Mouse (Mus musculus): ENCODE results near the gene Foxo6.

The Foxo6 gene

GRCm38 (mm10) chr4:120284187-120284586 lies 3.0 kb downstream of the Foxo6 start:
- DNase-seq (ENCODE audit: low spot score in 2 of 2) = no peak

- DNase-seq (ENCODE audit: low spot score in 2 of 2) = peak in 1 of 2 experiments; percentile 44
Measured at GRCm38 (mm10) chr4:120283141-120283540, 4.0 kb downstream of the Foxo6 start.

GRCm38 (mm10) chr4:120282568-120283091 lies 4.5 kb downstream of the Foxo6 start:
- DNase-seq (ENCODE audit: low spot score in 2 of 2) = peak; percentile 67 to 68

- DNase-seq (ENCODE audit: low spot score in 2 of 2) = no peak
Measured at GRCm38 (mm10) chr4:120281011-120281410, 6.1 kb downstream of the Foxo6 start.

GRCm38 (mm10) chr4:120280432-120280831 lies 6.7 kb downstream of the Foxo6 start:
- no peak for DNase-seq (ENCODE audit: low spot score in 2 of 2)

GRCm38 (mm10) chr4:120277255-120277928 lies 9.8 kb downstream of the Foxo6 start:
- DNase-seq (ENCODE audit: low spot score in 2 of 2) = no peak

DNA sequence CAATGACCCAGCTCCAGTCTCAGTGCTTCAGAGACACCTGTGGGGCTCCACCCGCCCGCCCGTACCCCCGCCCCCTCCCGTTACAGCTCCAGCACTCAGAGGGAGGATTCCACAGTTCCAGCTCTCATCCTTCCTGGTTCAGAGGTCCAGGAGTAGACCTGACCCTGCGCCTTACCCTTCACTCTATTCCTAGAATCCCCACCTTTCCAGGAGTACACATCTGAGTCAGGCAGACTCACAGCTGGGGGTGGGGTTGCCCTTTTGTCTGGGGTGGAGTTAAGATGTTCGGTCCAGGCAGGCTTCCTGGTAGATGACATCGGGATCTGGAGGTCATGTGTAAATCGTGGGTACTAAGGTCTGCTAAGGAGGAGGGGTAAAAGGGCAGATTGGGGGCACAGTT lies 11.7 kb downstream of the Foxo6 start:
- DNase-seq (ENCODE audit: low spot score in 2 of 2) = no peak

- no peak for DNase-seq (ENCODE audit: low spot score in 2 of 2)
Measured at GRCm38 (mm10) chr4:120273594-120273993, 13.6 kb downstream of the Foxo6 start.

- DNase-seq (ENCODE audit: low spot score in 2 of 2) = peak in 1 of 2 experiments; percentile 49
Measured at GRCm38 (mm10) chr4:120271886-120272580, 15.1 kb downstream of the Foxo6 start.

DNA sequence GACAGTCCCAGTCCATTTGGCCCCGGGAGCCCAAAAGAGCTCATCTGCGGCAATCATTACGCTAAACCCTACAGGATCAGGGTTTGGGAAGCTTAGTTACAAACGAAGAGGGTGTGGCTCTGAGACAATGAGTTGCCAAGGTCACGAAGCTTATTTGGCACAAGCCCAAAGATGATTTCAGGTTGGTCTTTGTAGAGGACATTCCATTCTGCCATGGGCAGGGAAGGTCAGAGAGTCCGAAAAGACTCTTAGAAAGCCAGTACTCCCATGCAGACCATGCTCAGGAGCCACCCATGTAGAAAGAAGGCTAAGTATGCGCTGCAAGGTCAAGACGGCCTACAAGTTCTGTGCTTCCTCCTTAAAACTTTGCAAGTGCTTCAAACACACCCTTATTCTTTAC lies 15.9 kb downstream of the Foxo6 start:
- no peak for DNase-seq (ENCODE audit: low spot score in 2 of 2)

- no peak for DNase-seq (ENCODE audit: low spot score in 2 of 2)
Measured at GRCm38 (mm10) chr4:120270937-120271199, 16.3 kb downstream of the Foxo6 start.

DNA sequence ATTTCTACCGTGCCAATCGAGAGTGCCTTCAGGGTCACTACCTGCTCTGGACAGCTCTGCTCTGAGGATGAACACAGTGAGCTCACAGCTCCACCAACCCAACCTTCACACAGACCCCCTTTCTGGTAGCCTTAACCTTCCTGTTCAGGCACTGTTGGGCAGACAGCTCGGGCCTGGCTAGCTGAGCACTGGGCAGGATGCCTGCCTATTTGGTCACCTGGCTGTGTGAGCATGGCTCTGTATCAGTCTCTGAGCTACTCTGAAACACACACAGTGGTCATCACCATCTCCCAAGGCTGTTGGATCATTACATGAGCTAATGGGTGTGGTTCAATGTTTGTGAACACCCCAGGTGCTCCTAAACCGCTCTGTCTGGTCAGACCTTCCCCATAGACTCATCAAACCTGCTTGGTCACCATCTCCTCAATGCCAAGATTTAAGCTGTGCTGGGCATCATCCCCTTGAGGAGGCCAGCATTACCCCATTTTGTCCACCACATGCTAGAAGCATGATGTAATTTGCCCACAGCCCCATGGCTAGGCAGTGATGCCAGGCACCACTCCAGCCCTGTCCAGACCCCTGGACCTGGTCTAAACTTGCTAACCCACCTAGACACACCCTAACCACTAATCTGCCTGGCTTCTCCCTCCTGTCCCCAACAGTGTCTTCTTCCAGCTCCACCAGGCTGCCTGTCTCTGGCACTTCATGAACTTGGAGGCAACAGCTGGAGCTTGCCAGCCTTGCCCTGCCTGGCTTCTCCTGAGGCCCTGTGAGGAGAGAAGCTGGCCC lies 16.8 kb downstream of the Foxo6 start:
- no peak for DNase-seq (ENCODE audit: low spot score in 2 of 2)

- no peak for DNase-seq (ENCODE audit: low spot score in 2 of 2)
Measured at GRCm38 (mm10) chr4:120269426-120269825, 17.7 kb downstream of the Foxo6 start.

DNA sequence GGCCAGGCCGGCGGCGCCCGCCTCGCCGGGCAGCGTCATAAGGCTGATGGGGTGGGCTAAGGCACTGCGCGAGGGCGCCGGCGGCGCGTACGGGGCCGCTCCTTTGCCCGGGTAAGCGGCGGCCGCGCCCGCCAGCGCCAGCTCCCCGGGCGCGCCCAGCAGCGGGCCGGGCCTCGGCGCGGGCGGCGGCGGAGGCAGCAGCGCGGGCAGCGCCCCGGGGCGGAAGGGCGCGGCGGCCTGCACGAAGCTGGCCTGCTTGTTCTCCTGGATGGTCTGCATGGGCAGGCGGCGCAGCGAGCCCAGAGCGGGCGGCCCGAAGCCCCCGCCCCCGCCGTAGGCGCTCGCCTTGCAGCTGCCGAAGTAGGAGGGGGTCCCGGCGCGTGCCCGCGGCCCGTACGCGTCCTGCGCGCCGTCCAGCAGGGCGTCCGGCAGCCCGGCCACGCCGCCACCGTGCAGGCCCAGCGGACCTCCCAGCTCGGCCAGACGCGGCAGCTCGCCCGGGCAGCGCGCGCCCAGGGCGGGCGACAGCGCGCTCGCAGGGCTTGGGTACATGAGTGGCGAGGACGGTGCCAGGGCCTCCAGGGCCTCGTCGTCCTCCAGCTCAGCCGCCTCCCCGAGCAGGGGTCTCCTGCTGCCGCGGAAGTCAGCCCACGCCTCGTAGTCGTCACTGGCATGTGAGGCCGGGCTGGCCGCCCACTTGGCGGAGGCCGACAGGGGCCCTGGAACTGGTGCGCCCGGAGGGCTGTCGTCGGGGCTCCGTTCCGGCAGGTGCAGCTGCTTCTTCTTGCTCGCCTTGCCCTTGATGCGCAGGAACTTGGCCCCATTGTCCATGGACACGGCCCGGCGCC lies 18.7 kb downstream of the Foxo6 start:
- DNase-seq (ENCODE audit: low spot score in 2 of 2) = no peak

- DNase-seq (ENCODE audit: low spot score in 2 of 2) = no peak
Measured at GRCm38 (mm10) chr4:120267683-120268082, 19.5 kb downstream of the Foxo6 start.

GRCm38 (mm10) chr4:120267136-120267535 lies 20.0 kb downstream of the Foxo6 start:
- DNase-seq (ENCODE audit: low spot score in 2 of 2) = no peak

GRCm38 (mm10) chr4:120264105-120264504 lies 23.0 kb downstream of the Foxo6 start:
- DNase-seq (ENCODE audit: low spot score in 2 of 2) = no peak

- DNase-seq (ENCODE audit: low spot score in 2 of 2) = no peak
Measured at GRCm38 (mm10) chr4:120262726-120263125, 24.4 kb downstream of the Foxo6 start.

- DNase-seq (ENCODE audit: low spot score in 2 of 2) = no peak
Measured at GRCm38 (mm10) chr4:120262206-120262605, 24.9 kb downstream of the Foxo6 start.

- DNase-seq (ENCODE audit: low spot score in 2 of 2) = no peak
Measured at GRCm38 (mm10) chr4:120259356-120260181, 27.6 kb downstream of the Foxo6 start.

GRCm38 (mm10) chr4:120248800-120249261 lies 38.3 kb downstream of the Foxo6 start:
- peak; percentile 56 to 59 for DNase-seq (ENCODE audit: low spot score in 2 of 2)
